Mouse (Mus musculus) gastrocnemius, postnatal 4 days (tissue): ENCODE data around the gene Cnih3. TPM values are rescaled to one million over a fixed set of nuclear protein-coding genes. Genes with fewer than 3 reads are reported as not detected.

ENCODE experiments used
- DNase-seq, 2 experiments: peaks; one replicate each; pipeline ENCODE4 v3.0.0; 2021 to 2022; ENCODE audit warnings: low spot score in 2 of 2, mixed read lengths in 2 of 2
- total RNA-seq, 2 experiments: library from RNA; stranded (reverse); gene quantifications; 2 replicates each; pipeline ENCODE4 v1.2.3; 2021

Cnih3 gene
- total RNA-seq, 2 experiments from 2014 or later = 0.17 TPM; not detected in 1

GRCm38 (mm10) chr1:181399179-181399578 is 46.8 kb downstream of the Cnih3 start:
- no peak for DNase-seq

- DNase-seq = no peak
These were observed 50.6 kb downstream of the Cnih3 start for GRCm38 (mm10) chr1:181403056-181403455.

- no peak for DNase-seq
These were observed 54.9 kb downstream of the Cnih3 start for GRCm38 (mm10) chr1:181407281-181407680.

GRCm38 (mm10) chr1:181408086-181408975 is 55.9 kb downstream of the Cnih3 start:
- DNase-seq = no peak

DNA sequence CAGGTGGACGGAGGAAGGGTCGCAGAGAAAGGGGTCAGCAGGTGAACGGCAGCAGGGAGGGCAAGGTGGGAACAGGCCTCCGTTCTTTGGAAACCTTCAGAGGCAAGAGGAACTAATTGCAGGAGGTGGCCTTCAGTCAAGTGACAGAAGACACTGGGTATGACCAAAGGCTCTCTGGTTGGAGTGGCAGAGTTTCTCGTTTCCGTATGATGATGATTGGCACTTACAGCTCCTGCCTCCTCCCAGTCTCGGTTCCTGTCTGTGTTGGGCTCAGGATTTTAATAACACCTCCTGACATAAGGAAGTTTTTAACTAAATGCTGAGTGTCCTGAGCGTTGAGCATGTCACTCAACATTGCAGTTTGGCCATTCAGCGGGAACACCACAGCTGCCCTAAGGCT is 57.3 kb downstream of the Cnih3 start:
- DNase-seq = no peak

DNA sequence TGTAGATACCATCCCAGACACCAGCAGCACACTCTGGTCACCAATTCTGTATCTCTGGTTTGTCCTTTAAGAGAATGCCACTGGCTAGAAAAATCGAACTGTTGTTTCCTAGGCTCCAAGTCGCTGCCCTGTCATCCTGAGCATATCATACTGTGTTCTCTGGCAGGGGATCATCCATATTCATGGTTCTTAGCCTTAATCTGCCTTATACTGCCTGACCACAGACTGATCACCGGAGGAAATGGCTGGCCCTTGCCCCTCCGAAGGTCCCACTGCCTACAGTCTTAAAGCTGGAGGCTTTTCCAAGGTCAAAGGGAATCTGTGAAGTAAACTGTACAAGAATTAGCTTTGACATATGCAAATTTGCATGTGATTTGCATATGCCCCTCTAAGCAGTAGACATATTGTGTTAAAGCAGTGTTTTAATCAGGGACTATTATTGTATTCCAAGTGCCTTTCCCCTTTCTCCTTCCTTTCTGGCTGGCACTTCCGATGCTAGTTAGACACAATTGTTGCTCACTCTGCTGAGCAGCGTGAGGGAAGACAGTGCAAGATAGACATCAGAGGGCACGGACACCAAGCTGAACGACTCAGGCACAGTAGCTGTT is 58.3 kb downstream of the Cnih3 start:
- no peak for DNase-seq

DNA sequence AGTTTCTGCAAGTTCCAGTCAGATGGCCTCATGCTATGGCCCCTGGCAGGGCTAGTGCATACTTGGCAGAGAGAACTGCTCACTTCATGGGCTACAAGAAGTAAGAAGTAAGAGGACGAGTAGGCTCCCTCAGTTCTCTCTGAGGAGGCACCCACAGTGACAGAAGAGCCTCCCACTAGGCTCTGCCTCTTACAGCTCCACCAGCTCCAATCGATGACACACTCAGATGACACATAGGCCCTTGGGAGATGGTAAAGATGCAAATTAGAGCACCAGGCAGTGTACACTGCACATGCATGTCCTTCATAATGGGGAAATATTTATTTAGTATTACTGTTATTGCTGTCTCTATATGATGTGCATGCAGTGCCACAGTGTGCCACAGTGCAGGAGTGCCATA is 62.6 kb downstream of the Cnih3 start:
- no peak for DNase-seq

GRCm38 (mm10) chr1:181416841-181417240 is 64.4 kb downstream of the Cnih3 start:
- DNase-seq = no peak

DNA sequence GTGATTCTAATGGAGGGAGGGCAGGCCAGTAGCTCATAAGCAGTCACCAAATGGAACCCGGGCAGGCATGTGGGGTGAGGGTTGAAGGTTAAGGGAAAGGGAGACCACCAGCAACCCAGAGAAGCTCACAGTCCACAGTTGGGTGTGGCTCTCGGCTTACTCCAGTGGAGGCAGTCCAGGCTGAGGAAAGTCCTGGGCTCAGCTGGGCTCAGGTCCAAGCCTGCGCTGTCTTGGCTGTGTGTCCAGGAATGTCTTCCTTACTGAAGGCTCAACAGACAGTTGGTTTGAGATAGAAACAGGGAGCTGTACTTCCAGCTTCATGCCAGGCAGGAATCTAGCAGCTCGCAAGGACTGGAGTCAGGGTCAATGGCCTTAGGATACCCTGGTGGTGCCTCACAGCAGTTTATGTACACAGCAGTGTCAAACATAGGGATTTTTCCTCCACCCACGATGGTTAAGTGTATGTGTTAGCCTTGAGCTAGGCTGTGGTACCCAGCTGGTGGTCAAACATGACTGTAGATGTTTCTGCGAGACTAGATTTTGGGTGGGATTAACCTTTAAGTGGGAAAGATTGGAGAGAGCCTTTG is 65.6 kb downstream of the Cnih3 start:
- peak; percentile 46 to 59 for DNase-seq

GRCm38 (mm10) chr1:181420080-181420536 is 67.7 kb downstream of the Cnih3 start:
- DNase-seq = no peak

- DNase-seq = no peak
These were observed 70.4 kb downstream of the Cnih3 start for GRCm38 (mm10) chr1:181422796-181423195.

DNA sequence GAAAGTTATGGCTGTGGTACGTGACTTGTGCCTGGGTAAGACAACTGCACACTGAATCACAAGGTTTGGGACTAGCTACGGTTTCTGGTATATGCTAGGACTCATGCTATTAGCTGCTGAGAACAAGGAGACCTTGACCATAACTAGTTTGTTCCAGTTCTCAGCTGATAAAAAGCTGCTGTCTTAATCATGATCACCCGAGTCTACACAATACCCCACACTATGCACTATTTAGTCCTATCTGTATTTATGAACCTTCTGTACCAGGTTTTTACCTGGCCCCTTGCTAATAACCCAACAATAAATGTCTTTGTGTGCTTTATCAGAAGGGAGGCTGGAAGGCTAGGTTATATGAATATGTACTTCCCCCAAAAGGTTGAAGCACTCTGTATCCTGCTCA is 72.5 kb downstream of the Cnih3 start:
- no peak for DNase-seq

GRCm38 (mm10) chr1:181425388-181425787 is 73.0 kb downstream of the Cnih3 start:
- no peak for DNase-seq

GRCm38 (mm10) chr1:181426406-181426805 is 74.0 kb downstream of the Cnih3 start:
- no peak for DNase-seq

- no peak for DNase-seq
These were observed 80.8 kb downstream of the Cnih3 start for GRCm38 (mm10) chr1:181433263-181433662.

DNA sequence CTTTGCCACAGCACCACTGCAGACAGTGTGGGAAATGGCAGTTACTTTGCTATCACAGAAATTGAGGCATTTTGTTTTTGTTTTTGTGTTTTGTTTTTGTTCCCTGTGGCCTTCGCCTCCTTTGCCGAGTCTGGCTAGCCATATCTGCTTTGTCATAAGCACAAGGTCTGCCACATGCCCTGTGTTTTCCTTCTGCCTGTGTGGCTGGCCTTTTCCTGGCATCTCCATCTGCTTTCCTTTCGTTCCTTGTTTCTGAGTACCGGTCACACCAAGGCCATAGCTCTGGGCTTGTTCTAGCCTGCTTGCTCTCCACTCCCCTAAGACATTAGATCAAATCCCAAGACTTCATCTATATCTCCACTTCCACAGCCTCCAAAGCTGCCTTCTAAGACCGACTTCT is 83.0 kb downstream of the Cnih3 start:
- no peak for DNase-seq

DNA sequence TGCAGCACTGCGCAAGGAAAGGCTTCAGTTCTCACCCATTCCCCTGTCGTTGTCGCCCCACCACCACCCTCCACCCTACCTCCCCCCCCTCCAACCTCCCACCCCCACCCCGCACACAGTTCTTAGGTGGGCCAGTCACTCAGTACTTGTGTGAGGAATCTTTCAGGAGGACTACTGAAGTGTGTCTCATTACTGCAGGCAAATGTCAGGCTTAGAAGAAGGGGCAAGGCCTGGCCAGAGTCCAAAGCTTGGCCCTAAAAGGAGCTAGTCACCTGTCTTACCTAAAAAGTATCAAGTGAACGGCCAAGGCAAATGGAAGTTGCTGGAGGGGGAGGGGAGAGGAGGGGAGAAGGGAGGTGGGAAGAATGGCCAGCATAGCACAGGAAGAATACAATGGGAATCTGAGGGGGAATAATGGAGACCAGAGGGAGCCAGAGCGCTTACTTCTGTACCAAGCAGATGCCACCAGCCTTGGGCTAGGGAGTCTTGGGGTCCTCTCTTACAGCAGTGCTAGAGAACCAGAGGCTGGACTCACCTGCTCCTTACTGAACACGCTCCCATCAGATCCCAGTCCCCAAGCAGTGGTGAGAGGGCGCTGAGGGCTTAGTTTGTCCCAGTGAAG is 88.7 kb downstream of the Cnih3 start:
- no peak for DNase-seq

DNA sequence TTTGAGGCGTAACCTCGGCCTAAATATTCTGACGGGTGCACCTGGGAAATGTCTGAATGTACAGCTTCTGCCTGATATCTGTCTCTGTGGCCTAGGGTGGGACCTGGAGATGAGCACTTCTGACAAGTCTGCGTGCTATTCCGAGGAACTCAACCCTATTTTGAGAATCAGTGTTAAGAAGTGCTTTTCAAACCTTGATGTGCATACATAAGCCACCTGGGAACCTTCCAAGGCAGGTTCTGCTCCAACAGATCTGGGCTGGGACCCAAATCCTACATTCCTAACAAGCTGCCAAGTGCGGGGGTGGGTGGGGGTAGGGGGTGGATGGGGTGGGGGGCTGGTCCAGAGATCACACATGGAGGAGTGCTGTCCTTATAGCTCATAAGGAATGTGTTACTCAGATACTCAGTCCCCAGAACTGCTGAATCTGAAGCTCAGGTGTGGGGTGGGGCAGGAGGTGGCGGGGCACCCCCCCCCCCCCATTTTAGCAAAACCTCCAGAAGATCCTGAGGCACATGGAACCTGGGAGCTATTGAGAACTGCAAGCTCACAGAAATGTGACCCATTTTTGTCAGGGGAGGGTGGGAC is 89.3 kb downstream of the Cnih3 start:
- DNase-seq = no peak

DNA sequence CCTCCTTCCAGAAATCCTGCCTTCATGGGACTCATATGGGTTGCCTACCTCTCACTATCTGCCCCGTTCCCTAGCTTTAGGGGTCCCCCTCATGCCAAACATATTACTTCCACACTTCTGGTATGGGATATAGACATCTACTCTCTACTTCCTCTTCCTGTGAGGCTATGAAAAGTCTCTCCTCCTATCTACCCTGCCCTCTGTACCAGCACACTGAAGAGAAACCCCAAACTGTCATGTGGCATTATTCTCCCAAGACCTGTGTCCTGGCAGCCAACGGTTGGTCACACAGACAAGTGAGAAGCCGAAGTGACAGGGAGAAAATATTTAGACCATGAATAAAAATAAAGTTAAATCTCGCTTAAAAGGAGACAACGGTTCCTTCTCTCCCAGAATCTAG is 92.6 kb downstream of the Cnih3 start:
- no peak for DNase-seq

DNA sequence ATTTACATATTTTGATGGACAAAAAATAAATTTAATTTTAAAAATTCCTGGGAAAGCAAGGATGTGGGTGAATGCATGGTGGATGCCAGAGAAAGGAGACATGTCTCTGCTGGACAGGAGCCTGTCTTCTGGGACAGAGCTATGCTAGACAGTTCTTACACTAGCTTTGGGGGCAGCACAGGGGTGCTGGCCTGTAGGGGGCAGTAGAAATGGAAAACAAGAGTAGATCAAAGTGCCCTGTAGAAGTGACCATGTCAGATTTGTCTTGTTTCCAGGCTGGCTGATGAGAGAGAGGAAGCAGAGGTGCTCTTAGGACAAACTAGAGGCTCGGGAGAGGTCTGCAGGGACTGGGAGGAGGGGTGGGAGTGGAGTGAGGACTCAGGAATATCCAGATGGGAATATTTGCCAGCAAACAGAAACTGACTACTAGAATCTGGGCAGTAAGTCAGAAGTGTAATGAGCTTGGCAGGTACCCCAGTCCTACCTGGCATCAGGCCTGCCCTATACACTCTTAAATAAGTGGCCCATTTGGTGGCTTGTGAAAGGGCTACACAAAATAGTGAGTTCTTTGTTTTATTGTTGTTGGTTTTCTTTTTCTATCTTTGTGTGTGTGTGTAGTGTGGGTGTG is 93.3 kb downstream of the Cnih3 start:
- peak in 1 of 2 experiments; percentile 26 for DNase-seq

DNA sequence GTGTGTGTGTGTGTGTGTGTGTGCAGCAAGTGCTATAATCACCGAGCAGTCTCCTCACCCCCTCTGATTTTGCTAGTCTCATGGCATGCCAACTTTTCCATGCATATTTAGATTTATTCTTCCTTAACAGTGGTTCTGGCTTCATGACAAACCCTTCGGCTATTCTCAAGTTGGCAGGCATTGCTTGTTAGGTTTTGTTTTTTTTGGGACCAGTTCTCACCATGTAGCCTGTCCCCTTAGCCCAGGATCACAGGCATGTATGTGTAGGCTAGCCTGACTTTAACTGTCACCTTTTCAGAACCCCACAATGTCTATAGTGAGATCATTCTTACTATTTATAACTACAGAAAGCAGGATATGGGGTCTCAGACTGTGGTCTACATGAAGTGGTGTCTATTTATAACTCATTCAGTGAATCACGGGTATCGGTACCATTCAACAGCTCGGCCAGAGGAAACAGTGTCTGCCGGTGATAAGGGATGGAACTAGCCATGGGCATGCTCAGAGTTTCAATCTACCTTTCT is 94.2 kb downstream of the Cnih3 start:
- no peak for DNase-seq
